Mouse (Mus musculus) MEL-GATA-1-ER (cell line): ENCODE measurements around the gene Otub2.
"Not testable (repeated sequence)": the region's sequence is repeated elsewhere in the genome, so short reads cannot be mapped to it uniquely, and the experiment has no call there.

Experiments
- DNase-seq: peaks from one replicate; pipeline ENCODE4 v3.0.0-alpha.2; 2012; ENCODE audit warnings: low read depth; ENCODE audit errors: extremely low read depth

Otub2 gene

DNA sequence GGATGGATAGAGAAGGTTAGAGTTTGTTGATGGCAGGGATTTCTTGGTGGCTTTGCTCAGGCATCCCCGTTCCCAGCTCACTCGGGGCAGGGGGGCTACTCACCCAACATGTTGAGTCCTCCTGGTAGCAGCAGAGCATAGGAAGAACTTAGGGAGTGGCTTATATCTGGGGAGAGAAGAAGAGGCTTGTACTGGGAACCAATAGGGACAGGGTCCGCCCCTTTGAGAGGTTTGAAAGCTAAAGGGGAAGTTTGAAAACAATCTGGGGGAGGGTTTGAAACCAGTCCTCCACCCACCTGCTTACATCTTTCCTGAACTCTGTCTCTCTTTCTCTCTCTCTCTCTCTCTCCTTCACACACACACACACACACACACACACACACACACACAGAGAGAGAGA is 55.0 kb downstream of the Otub2 start, which contains the start of gene Ifi27l2a:
Ifi27l2a (minus strand) TSS at position 157 of the 400 bp plus-strand sequence.
- peak; percentile 47 for DNase-seq

DNA sequence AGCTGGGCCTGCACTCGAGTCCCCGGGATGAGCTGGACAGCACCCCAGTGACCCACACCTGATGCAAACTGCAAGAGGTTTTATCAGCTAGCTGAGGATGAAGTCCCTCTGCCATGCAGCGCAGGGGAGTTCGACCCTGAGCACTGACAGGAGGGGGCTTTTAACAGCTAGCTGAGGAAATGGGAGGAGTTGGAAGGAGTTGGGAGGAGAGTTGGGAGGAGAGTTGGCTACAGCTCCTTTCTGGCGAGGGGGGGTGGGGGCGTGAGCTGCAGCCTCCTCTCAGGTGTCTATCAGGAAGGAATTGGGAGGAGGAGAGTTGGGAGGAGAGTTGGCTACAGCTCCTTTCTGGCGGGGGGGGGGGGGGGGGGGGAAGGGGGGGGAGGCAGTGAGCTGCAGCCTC is 55.8 kb downstream of the Otub2 start:
- DNase-seq: not testable (repeated sequence)

DNA sequence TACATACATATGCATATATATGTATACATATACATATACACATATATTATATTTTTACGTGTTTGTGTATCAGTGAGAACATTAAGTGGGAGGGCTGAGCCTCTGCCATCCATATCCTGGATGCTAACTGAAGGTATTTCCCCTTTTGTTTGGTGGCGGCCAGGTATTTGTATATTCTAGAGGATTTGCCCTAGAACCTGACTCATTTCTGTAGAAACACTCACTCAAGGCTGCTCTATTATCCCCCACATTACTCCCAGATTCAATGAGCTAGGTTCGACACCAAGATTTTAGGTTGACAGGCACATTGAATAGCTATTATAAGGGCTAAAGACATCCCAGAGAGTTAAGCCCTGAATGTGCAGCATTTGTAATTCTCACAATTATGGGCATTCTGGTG is 56.6 kb downstream of the Otub2 start:
- DNase-seq: no peak

DNA sequence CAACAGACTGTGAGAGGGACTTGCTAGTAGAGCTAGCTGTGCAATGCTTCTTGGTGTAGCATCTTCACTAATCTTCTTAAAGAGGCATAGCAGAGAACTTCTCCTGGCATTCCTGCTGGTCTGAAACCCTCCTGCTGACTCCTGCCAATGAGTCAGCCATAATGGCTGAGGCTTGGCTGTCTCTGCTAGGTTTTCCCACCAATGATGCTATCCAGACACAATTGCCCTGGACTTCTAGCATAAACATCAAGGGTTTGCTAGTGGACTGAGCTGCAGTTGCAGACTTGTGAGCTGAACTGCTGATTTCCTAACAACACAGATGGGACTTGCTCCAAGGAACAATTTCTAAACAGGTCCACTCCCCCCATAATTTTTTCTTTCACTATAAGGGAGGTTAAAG is 64.9 kb downstream of the Otub2 start:
- no peak for DNase-seq
